Mouse (Mus musculus): ENCODE measurements around the gene Bbs7.
"Not testable (repeated sequence)": the region's sequence is repeated elsewhere in the genome, so short reads cannot be mapped to it uniquely, and the experiment has no call there.

The Bbs7 gene

GRCm38 (mm10) chr3:36613202-36613907 lies at the start of gene Bbs7:
Gene Bbs7, minus strand, starts transcription at chr3:36613477.
- no peaks in the 10 kb centered on the region for H3K27me3 ChIP-seq (ENCODE audit: control insufficient read depth, insufficient read depth, low read length, poor library complexity, severe bottlenecking)
- H3K36me3 ChIP-seq (ENCODE audit: control insufficient read depth, insufficient read depth, low read length, poor library complexity, severe bottlenecking), result no peaks in the 10 kb centered on the region
- peak; percentile 79 for DNase-seq (ENCODE audit: low read depth, low spot score)

- not testable (repeated sequence) for H3K27me3 ChIP-seq (ENCODE audit: control insufficient read depth, insufficient read depth, low read length, poor library complexity, severe bottlenecking); DNase-seq (ENCODE audit: low read depth, low spot score); H3K36me3 ChIP-seq (ENCODE audit: control insufficient read depth, insufficient read depth, low read length, poor library complexity, severe bottlenecking)
Measured at GRCm38 (mm10) chr3:36645245-36645559, 31.9 kb upstream of the Bbs7 start.

GRCm38 (mm10) chr3:36644554-36645244 lies 31.4 kb upstream of the Bbs7 start:
- Histone ChIP-seq H3K36me3 (ENCODE audit: control insufficient read depth, insufficient read depth, low read length, poor library complexity, severe bottlenecking) (no peaks in the 10 kb centered on the region), H3K27me3 (ENCODE audit: control insufficient read depth, insufficient read depth, low read length, poor library complexity, severe bottlenecking) (no peaks in the 10 kb centered on the region)
- DNase-seq (ENCODE audit: low read depth, low spot score), result no peak

- Histone ChIP-seq H3K27me3 (ENCODE audit: control insufficient read depth, insufficient read depth, low read length, poor library complexity, severe bottlenecking) (no peaks in the 10 kb centered on the region), H3K36me3 (ENCODE audit: control insufficient read depth, insufficient read depth, low read length, poor library complexity, severe bottlenecking) (no peaks in the 10 kb centered on the region)
- no peak for DNase-seq (ENCODE audit: low read depth, low spot score)
Measured at GRCm38 (mm10) chr3:36643354-36643753, 30.1 kb upstream of the Bbs7 start.

GRCm38 (mm10) chr3:36642736-36643135 lies 29.5 kb upstream of the Bbs7 start:
- Histone ChIP-seq H3K36me3 (ENCODE audit: control insufficient read depth, insufficient read depth, low read length, poor library complexity, severe bottlenecking) (no peaks in the 10 kb centered on the region), H3K27me3 (ENCODE audit: control insufficient read depth, insufficient read depth, low read length, poor library complexity, severe bottlenecking) (no peaks in the 10 kb centered on the region)

GRCm38 (mm10) chr3:36640787-36641186 lies 27.5 kb upstream of the Bbs7 start:
- Histone ChIP-seq H3K27me3 (ENCODE audit: control insufficient read depth, insufficient read depth, low read length, poor library complexity, severe bottlenecking) (no peaks in the 10 kb centered on the region), H3K36me3 (ENCODE audit: control insufficient read depth, insufficient read depth, low read length, poor library complexity, severe bottlenecking) (no peaks in the 10 kb centered on the region)
- no peak for DNase-seq (ENCODE audit: low read depth, low spot score)

More at GRCm38 (mm10) chr3:36642736-36643135, 29.5 kb upstream of the Bbs7 start:
- no peak for DNase-seq (ENCODE audit: low read depth, low spot score)

- Histone ChIP-seq H3K27me3 (ENCODE audit: control insufficient read depth, insufficient read depth, low read length, poor library complexity, severe bottlenecking) (no peaks in the 10 kb centered on the region), H3K36me3 (ENCODE audit: control insufficient read depth, insufficient read depth, low read length, poor library complexity, severe bottlenecking) (no peaks in the 10 kb centered on the region)
- DNase-seq (ENCODE audit: low read depth, low spot score), result peak; percentile 2
Measured at GRCm38 (mm10) chr3:36635449-36635848, 22.2 kb upstream of the Bbs7 start.

- Histone ChIP-seq H3K27me3 (ENCODE audit: control insufficient read depth, insufficient read depth, low read length, poor library complexity, severe bottlenecking) (no peaks in the 10 kb centered on the region), H3K36me3 (ENCODE audit: control insufficient read depth, insufficient read depth, low read length, poor library complexity, severe bottlenecking) (no peaks in the 10 kb centered on the region)
- DNase-seq (ENCODE audit: low read depth, low spot score), result peak; percentile 2
Measured at GRCm38 (mm10) chr3:36626803-36627202, 13.5 kb upstream of the Bbs7 start.

- DNase-seq (ENCODE audit: low read depth, low spot score), result no peak
- Histone ChIP-seq H3K36me3 (ENCODE audit: control insufficient read depth, insufficient read depth, low read length, poor library complexity, severe bottlenecking) (no peaks in the 10 kb centered on the region), H3K27me3 (ENCODE audit: control insufficient read depth, insufficient read depth, low read length, poor library complexity, severe bottlenecking) (no peaks in the 10 kb centered on the region)
Measured at GRCm38 (mm10) chr3:36618181-36618580, 4.9 kb upstream of the Bbs7 start.

- no peak for DNase-seq (ENCODE audit: low read depth, low spot score)
- H3K27me3 ChIP-seq (ENCODE audit: control insufficient read depth, insufficient read depth, low read length, poor library complexity, severe bottlenecking), result no peaks in the 10 kb centered on the region
- no peaks in the 10 kb centered on the region for H3K36me3 ChIP-seq (ENCODE audit: control insufficient read depth, insufficient read depth, low read length, poor library complexity, severe bottlenecking)
Measured at GRCm38 (mm10) chr3:36613908-36614255, 605 bp upstream of the Bbs7 start.

GRCm38 (mm10) chr3:36612687-36613086 lies 590 bp downstream of the Bbs7 start:
- Histone ChIP-seq H3K27me3 (ENCODE audit: control insufficient read depth, insufficient read depth, low read length, poor library complexity, severe bottlenecking) (no peaks in the 10 kb centered on the region), H3K36me3 (ENCODE audit: control insufficient read depth, insufficient read depth, low read length, poor library complexity, severe bottlenecking) (no peaks in the 10 kb centered on the region)
- no peak for DNase-seq (ENCODE audit: low read depth, low spot score)

GRCm38 (mm10) chr3:36605894-36606783 lies 7.1 kb downstream of the Bbs7 start:
- no peak for DNase-seq (ENCODE audit: low read depth, low spot score)
- H3K36me3 ChIP-seq (ENCODE audit: control insufficient read depth, insufficient read depth, low read length, poor library complexity, severe bottlenecking), result no peaks in the 10 kb centered on the region
- no peaks in the 10 kb centered on the region for H3K27me3 ChIP-seq (ENCODE audit: control insufficient read depth, insufficient read depth, low read length, poor library complexity, severe bottlenecking)

- not testable (repeated sequence) for DNase-seq (ENCODE audit: low read depth, low spot score); H3K36me3 ChIP-seq (ENCODE audit: control insufficient read depth, insufficient read depth, low read length, poor library complexity, severe bottlenecking); H3K27me3 ChIP-seq (ENCODE audit: control insufficient read depth, insufficient read depth, low read length, poor library complexity, severe bottlenecking)
Measured at GRCm38 (mm10) chr3:36599773-36600172, 13.5 kb downstream of the Bbs7 start.

- DNase-seq (ENCODE audit: low read depth, low spot score), result no peak
- H3K27me3 ChIP-seq (ENCODE audit: control insufficient read depth, insufficient read depth, low read length, poor library complexity, severe bottlenecking), result no peaks in the 10 kb centered on the region
- no peaks in the 10 kb centered on the region for H3K36me3 ChIP-seq (ENCODE audit: control insufficient read depth, insufficient read depth, low read length, poor library complexity, severe bottlenecking)
Measured at GRCm38 (mm10) chr3:36598811-36599210, 14.5 kb downstream of the Bbs7 start.

- H3K36me3 ChIP-seq (ENCODE audit: control insufficient read depth, insufficient read depth, low read length, poor library complexity, severe bottlenecking), result no peaks in the 10 kb centered on the region
- H3K27me3 ChIP-seq (ENCODE audit: control insufficient read depth, insufficient read depth, low read length, poor library complexity, severe bottlenecking), result no peaks in the 10 kb centered on the region
- peak; percentile 98 for DNase-seq (ENCODE audit: low read depth, low spot score)
Measured at GRCm38 (mm10) chr3:36571827-36572378, 41.4 kb downstream of the Bbs7 start, which contains the start of gene Ccna2. Gene Ccna2, minus strand, starts transcription at chr3:36572150.
